Mouse (Mus musculus) left cerebral cortex, adult 11 months (tissue): Measurements from ENCODE around the gene Ero1lb.
A peak's percentile ranks its signal among the peaks of the same experiment; 100 is the strongest.
"Not testable (repeated sequence)": the region's sequence is repeated elsewhere in the genome, so short reads cannot be mapped to it uniquely, and the experiment has no call there.

Source experiments
- DNase-seq: peaks from one replicate; pipeline ENCODE4 v3.0.0; 2022; ENCODE audit warnings: low spot score

Gene Ero1lb

GRCm38 (mm10) chr13:12574979-12575536 lies 9.4 kb downstream of the Ero1lb start:
- DNase-seq, result no peak

DNA sequence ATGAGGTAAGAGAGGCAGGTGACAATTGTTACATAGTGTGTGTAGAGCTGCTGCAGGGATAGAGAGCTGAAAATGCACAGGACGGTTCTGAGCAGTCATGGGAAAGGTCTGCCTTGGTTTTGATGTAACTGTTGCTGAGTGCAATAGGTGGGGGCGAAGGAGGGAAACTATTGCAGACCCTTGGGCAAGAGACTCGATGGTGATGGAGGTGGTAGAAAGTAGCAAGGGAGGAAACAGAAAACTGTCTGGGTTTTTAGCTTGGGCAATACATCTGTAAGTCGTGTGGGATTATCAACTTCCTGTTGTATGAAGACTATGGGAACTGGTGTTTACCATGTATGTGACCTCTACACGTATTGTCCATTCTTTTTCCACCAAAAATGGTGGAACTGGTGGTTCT lies 12.5 kb downstream of the Ero1lb start:
- DNase-seq, result no peak

- peak; percentile 8 for DNase-seq
Observed at GRCm38 (mm10) chr13:12589003-12589402, 23.3 kb downstream of the Ero1lb start.

DNA sequence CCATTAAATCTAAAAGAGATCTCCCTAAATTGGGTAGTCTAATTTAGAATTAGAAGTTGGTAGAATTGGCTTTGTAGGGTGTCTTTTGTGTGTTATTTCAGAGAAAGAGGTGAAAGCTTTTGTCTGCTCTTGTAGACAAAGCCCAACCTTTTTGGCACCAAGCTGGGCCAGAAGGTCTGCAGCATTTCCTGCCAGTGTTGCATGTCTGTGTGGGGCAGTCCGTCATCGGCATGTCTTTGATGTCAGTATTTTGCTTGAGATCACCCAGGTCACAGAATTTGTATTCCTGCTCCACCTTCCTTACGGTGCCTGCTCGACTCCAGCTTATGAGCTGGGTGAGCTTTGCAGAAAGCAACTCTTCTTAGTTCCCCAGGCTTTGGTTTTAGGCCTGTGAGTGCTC lies 31.4 kb downstream of the Ero1lb start:
- not testable (repeated sequence) for DNase-seq

DNA sequence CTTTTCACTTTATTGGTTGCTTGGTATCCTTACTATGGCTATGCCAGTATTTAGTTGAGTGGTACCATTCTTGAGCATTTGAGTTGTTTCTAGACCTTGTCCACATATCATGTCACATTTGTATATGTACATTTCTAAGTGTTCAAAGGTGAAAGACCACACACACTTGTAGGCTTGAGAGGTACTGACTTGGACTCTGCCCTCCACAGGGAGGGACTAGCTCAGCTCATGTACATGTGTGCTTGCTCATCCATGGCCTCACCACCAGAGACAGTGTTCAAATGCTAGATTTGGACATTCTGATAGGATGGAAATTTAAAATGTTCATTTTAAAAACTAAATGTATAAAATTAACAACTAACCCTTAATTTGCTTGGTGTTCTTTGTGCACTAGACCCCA lies 44.5 kb downstream of the Ero1lb start:
- DNase-seq, result not testable (repeated sequence)

DNA sequence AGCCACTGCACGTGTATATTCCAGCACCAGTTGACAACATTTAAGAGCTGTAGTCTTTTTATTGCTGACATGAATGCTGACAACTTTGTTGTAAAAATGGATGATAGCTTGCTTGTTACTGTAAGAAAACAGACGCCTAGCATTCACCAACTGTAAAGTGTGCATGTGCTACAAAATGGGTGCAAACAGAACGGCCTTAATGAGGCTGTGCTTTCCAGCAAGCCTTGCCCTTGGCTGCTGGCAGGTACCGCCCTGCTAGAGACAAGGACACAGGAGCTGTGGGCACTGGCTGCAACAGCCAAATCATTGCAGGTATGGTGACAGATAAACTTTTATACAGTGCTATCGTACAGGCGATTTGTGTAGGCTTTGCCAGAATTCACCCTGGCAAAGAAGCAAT lies 48.4 kb downstream of the Ero1lb start:
- not testable (repeated sequence) for DNase-seq

DNA sequence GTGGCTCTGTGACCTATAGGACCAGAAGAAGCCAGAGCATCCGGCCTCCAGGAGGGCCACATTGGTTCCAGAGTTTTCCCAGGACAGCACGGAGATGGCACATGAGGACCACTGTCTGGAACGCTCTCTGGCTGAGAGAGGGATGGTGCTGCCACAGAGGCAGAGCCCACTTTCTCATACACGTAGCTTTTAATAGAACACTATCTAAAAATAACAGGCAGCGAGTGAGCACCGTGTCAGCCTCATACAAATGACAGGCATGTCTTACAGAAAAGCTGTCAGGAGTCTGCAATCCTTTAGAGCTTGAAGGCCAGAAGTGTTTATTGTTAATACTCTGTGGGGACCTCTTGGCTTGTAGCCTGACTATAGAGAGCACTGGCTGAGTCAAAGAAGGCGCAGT lies 48.9 kb downstream of the Ero1lb start:
- DNase-seq, result not testable (repeated sequence)

- DNase-seq, result not testable (repeated sequence)
Observed at GRCm38 (mm10) chr13:12615014-12615413, 49.3 kb downstream of the Ero1lb start.

DNA sequence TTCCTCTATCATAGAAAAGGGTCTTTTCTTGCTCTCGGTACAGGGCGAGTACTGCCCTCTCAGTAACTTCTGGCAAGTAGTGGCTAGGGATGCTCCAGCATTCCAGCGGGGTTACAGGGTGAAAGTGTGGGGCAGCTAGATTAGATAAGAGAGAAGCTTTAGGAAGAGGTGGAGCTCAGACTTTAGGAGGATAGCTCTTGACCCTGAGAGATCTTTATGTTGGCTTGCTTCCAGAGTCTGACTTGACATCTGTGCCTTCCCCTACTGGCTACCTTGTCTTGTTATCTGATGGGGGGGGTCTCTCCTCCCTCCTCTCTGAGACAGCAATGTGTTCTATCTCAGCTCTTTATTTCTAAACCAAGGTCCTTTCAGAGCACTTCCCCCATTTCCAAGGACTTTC lies 50.8 kb downstream of the Ero1lb start:
- not testable (repeated sequence) for DNase-seq

GRCm38 (mm10) chr13:12619808-12620207 lies 54.1 kb downstream of the Ero1lb start:
- DNase-seq, result not testable (repeated sequence)

GRCm38 (mm10) chr13:12626061-12626460 lies 60.4 kb downstream of the Ero1lb start:
- not testable (repeated sequence) for DNase-seq

GRCm38 (mm10) chr13:12627746-12628145 lies 62.1 kb downstream of the Ero1lb start:
- DNase-seq, result not testable (repeated sequence)

GRCm38 (mm10) chr13:12628181-12628580 lies 62.5 kb downstream of the Ero1lb start:
- DNase-seq, result not testable (repeated sequence)

DNA sequence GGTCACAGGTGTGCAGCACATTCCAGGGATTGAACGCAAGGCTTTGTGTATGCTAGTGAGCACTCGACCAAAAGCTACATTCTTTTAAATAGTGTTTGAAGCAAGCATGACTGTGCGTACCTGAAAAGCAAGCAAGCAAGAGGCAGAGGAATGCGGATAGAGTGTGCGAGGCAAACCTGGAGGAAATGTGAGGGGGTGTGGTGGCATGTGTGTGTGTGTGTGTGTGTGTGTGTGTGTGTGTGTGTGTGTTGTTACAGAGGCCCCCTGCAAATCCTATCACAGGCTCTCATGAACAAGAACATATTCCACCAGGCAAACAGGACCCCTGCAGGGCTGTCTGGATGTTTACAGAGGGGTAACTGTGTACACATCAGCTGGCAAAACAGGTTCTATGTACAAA lies 64.6 kb downstream of the Ero1lb start:
- not testable (repeated sequence) for DNase-seq

DNA sequence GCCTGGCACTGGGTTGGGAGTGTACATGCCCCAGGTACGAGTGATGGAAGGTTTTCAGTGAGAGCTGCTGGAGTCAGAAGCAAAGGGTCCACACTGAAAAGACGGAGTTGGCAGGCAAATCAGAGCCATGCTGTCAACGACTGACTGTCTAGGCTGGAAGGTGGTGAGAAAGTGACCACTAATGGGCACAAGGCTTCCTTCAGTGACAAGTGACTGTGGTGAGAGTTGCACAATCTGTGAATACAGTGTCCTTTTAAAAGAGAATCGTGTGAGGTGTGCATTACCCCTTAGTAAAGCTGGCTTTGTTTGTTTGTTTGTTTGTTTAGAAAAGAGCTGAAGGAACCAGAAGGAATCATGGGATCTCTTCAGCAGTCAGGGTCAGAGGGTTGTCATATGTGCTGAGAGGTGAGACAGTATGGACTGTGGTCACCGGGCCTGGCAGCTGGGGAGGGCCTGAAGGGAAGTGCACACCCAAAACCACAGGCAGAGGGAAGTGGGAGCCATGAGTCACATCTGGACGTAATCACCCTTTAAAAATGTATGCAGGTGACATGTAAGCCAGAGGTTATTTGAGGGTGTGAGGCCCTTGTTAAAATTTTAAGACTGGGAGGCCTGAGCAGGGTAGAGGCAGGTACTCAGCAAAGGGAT lies 69.4 kb downstream of the Ero1lb start:
- not testable (repeated sequence) for DNase-seq

DNA sequence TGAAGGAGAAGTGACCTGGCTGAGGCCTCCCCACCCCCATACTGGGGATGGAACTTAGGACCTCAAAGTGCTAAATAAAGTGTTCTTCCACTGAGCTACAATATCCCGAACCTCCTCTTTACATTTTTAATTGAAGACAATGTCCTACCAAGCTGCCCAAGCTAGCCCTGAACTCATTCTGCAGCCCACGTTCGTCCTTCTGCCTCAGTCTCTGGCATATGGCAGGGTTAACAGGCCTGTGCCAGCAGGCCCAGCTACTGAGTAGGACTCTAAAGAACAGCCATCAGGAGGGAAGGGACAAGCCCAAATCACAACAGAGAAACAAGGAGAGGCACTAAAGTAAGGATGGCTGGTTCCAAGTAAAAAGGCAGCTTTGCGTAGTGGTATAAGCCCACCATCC lies 77.1 kb downstream of the Ero1lb start:
- not testable (repeated sequence) for DNase-seq

DNA sequence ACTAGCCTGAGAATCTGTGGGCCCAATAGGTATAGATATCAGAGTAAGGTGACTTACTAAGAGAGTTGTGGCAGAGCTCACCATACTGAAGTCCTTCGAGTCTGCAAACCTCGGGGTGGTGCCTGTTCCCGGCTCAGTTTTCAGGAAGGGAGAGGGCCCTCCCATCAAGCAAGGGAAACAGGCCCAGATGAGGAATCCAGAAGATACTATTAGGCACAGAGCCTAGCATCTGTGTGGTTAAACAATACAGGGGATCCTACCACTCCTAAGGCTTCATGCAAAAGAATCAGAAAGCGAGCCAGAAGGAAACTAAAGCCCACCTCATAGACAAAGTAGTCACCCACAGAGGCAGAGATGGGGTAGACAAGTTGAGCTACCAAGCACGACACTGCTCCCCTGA lies 81.0 kb downstream of the Ero1lb start:
- DNase-seq, result not testable (repeated sequence)

DNA sequence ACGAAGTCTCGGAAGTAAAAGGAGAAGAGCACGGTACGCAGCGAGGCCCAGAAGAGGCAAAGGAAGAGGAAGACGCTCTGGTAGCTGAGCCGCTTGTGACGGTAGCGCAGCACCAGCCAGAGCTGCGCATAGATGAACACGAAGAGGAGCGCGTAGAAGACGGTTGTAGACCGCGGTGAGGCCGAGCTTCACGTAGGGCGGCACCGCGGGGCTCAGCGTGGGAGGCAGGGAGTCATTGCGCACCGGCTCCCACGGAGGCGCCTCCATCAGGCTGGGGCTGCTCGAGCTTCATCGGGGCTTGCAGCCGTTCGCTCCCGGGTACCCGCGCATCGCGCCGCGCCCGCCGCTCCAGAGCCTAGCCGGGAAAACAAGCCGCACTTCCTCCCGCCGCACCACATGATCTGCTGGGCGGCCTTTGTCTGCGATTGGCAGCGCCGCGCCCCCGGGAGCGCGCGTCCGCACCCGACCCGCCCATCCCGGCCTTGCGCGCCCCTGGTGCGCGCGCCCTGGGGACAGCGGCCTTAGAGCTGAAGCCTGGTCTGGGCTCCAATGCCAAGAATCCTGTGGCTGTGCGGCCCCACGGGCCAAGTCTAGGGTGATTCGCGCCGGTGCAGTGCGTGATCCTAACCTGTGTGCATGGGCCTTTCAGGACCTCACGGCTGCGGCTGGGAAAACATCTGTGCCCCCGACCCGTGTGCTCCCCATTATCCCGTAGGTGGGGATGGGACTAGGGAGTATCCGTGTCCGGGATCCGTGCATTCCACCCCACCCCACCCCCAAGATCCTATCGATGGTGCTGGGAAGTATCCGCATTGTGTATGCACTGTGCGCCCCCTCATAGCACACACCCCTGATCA lies 84.6 kb downstream of the Ero1lb start:
- peak; percentile 49 for DNase-seq

DNA sequence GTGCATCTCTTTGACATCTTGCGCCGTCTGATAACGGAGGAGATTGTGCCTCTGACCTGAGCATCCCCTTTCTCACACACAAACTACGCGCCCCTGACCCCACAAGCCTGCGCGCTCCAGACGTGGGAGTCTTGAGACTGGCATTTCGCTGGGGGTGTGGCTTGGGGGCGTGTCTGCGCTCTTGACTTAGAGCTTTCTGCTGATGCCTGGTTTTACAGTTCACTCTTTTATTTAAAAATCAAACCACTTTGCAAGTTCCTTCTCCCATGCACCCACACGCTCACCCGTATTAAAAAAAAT lies 85.2 kb downstream of the Ero1lb start:
- peak; percentile 41 for DNase-seq
